Mouse (Mus musculus) kidney, adult 11 months (tissue): ENCODE data around the gene Npat.

ENCODE experiments used
- DNase-seq: peaks from one replicate; pipeline ENCODE4 v3.0.0; 2022

Gene Npat

GRCm38 (mm10) chr9:53609968-53610781 is 73.3 kb downstream of the Npat start, which contains the start of gene Acat1:
Acat1 (minus strand) TSS chr9:53610382.
- DNase-seq = peak; percentile 96

GRCm38 (mm10) chr9:53614286-53614685 is 77.4 kb downstream of the Npat start:
- DNase-seq = no peak

- DNase-seq = no peak
Observed at GRCm38 (mm10) chr9:53615246-53615645, 78.4 kb downstream of the Npat start.
